Mouse (Mus musculus) hindbrain, embryonic 11.5 days (tissue): ENCODE results near the gene Gjb3. TPM values are rescaled to one million over a fixed set of nuclear protein-coding genes. Genes with fewer than 3 reads are reported as not detected.

Experiments
- ATAC-seq: fragments of 200-750 bp; cut with Nextera tagmentation; 2 replicates; pipeline ENCODE4 v1.8.0; 2017; ENCODE audit warnings: mild to moderate bottlenecking, moderate TSS enrichment, moderate library complexity; ENCODE audit not compliant: low FRiP score
- DNase-seq: peaks from one replicate; pipeline ENCODE4 v3.0.0-alpha.2; 2015; ENCODE audit warnings: low spot score
- H3K27ac ChIP-seq: fragments of 300-500 bp; sonication (generic); 2 replicates; pipeline ENCODE4 v1.5.1; 2014; ENCODE audit warnings: mild to moderate bottlenecking, low read depth, low read length
- H3K27me3 ChIP-seq: fragments of 300-500 bp; sonication (generic); 2 replicates; pipeline ENCODE4 v1.6.1; 2014; ENCODE audit warnings: mild to moderate bottlenecking, low read length, moderate library complexity, mixed read lengths; ENCODE audit not compliant: control insufficient read depth, insufficient read depth
- H3K36me3 ChIP-seq: fragments of 300-500 bp; sonication (generic); 2 replicates; pipeline ENCODE4 v1.6.1; 2014; ENCODE audit warnings: mild to moderate bottlenecking, low read length, moderate library complexity, mixed read lengths; ENCODE audit not compliant: control insufficient read depth, insufficient read depth
- H3K4me1 ChIP-seq: fragments of 300-500 bp; sonication (generic); replicated peaks from 2 replicates; pipeline ENCODE4 v1.6.1; 2014; ENCODE audit warnings: low read length, mixed read lengths; ENCODE audit not compliant: control insufficient read depth, insufficient read depth
- H3K4me2 ChIP-seq: fragments of 300-500 bp; sonication (generic); replicated peaks from 2 replicates; pipeline ENCODE4 v1.6.1; 2014; ENCODE audit warnings: mild to moderate bottlenecking, low read depth, low read length
- H3K4me3 ChIP-seq: fragments of 300-500 bp; sonication (generic); 2 replicates; pipeline ENCODE4 v1.5.1; 2014; ENCODE audit warnings: low read depth, low read length
- H3K9ac ChIP-seq: fragments of 300-500 bp; sonication (generic); 2 replicates; pipeline ENCODE4 v1.6.1; 2014; ENCODE audit warnings: low read depth, low read length
- H3K9me3 ChIP-seq: fragments of 300-500 bp; sonication (generic); 2 replicates; pipeline ENCODE4 v1.6.1; 2016; ENCODE audit warnings: low read length; ENCODE audit not compliant: control insufficient read depth
- WGBS: fragments of 180-500 bp; shearing (Covaris S2); extraction: QIAGEN DNeasy Blood & Tissue Kit; methylation state at CpG from one replicate; pipeline ENCODE4 v1.1.7; 2014; 5-methylcytosine and 5-hydroxymethylcytosine counted together
- polyA plus RNA-seq: library from polyadenylated mRNA; unstranded; fragments of >200 nt; fragmentation: Nextera tagmentation; extraction: Ambion mirVana; gene quantifications from 2 replicates; pipeline ENCODE4 v1.2.1, GENCODE M21; 2014

The Gjb3 gene
- polyA plus RNA-seq, 1 experiment from 2014 or later = 1.7 TPM

GRCm38 (mm10) chr4:127292631-127293030 is 38.0 kb downstream of the Gjb3 start:
- Histone ChIP-seq H3K27me3 (no peaks in the 10 kb centered on the region), H3K4me3 (no peak overlapping the region), H3K36me3 (no peaks in the 10 kb centered on the region), H3K9ac (no peak overlapping the region), H3K27ac (no peak overlapping the region), H3K4me2 (no peak overlapping the region), H3K4me1 (no peaks in the 10 kb centered on the region), H3K9me3 (no peaks in the 10 kb centered on the region)
- WGBS = 64% methylated on average over 5 of the region's 5 CpGs
- no peak for DNase-seq
- no peak for ATAC-seq

GRCm38 (mm10) chr4:127289039-127289548 is 41.5 kb downstream of the Gjb3 start:
- ATAC-seq (no peak), DNase-seq (no peak)
- Histone ChIP-seq H3K36me3 (no peaks in the 10 kb centered on the region), H3K27ac (no peak overlapping the region), H3K27me3 (no peaks in the 10 kb centered on the region), H3K9me3 (no peaks in the 10 kb centered on the region), H3K4me3 (no peak overlapping the region), H3K4me1 (no peaks in the 10 kb centered on the region), H3K4me2 (no peak overlapping the region), H3K9ac (no peak overlapping the region)
- WGBS = 71% methylated on average over 6 of the region's 6 CpGs

- ATAC-seq (no peak), DNase-seq (no peak)
- no peaks in the 10 kb centered on the region for H3K36me3 ChIP-seq
- H3K4me3 ChIP-seq = no peak overlapping the region
- no peak overlapping the region for H3K27ac ChIP-seq
- H3K9me3 ChIP-seq = no peaks in the 10 kb centered on the region
- 82% methylated on average over 4 of the region's 4 CpGs for WGBS
- no peaks in the 10 kb centered on the region for H3K27me3 ChIP-seq
- no peak overlapping the region for H3K4me2 ChIP-seq
- no peak overlapping the region for H3K9ac ChIP-seq
- H3K4me1 ChIP-seq = no peaks in the 10 kb centered on the region
Measured at GRCm38 (mm10) chr4:127286907-127287306, 43.7 kb downstream of the Gjb3 start.

DNA sequence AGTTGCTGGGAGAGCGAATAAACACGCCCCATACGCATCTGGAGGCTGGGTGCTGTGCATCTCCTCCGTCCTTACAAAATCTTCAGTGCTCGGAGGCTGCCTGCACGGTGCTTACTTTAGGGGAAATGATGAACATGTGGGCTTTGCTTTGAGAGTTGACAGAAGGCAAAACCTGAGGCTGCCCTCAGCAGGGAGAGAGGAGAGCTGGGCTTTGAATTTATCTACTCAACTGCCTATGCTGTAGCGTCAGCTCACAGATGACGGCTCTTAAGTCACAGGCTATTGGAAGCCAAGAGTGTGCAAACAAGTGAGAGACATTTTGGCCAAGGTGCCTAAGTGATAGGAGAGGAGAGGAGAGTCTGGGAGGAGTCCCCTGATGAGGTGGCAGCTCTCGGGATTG is 51.4 kb downstream of the Gjb3 start:
- 82% methylated on average over 9 of the region's 9 CpGs for WGBS
- DNase-seq = no peak
- ATAC-seq = no peak
- Histone ChIP-seq H3K4me3 (no peak overlapping the region), H3K27ac (no peak overlapping the region), H3K4me1 (no peaks in the 10 kb centered on the region), H3K27me3 (no peaks in the 10 kb centered on the region), H3K4me2 (no peak overlapping the region), H3K9me3 (no peaks in the 10 kb centered on the region), H3K9ac (no peak overlapping the region), H3K36me3 (no peaks in the 10 kb centered on the region)

DNA sequence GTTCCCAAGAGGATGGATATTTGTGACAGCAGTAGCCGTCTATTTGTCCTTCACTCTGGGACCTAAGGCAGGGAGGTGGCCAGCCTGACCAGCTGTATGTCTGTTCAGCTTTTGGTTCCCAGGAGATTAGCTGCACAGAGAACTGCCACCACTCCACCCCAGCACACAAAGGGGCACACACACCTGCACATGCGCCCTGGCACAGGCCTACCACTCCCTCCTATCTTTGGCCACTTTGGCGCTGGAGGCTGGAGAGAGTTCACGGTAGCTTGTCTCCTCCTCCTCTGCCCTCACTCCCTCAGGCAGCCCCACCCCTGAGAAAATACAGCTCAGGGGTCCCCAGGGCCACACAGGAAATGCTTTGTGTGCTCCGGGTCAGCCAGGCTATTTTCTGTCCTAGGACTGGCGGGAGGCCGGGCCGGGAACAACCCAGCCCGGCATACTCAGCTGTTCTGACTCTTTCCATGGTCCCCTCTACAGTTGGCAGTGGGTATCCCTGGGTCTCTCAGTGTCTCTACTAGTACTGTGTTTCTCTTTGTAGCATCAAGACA is 52.1 kb downstream of the Gjb3 start:
- H3K9ac ChIP-seq = no peak overlapping the region
- H3K4me3 ChIP-seq = no peak overlapping the region
- no peaks in the 10 kb centered on the region for H3K27me3 ChIP-seq
- H3K27ac ChIP-seq = no peak overlapping the region
- H3K4me1 ChIP-seq = no peaks in the 10 kb centered on the region
- DNase-seq (no peak), ATAC-seq (no peak)
- H3K9me3 ChIP-seq = no peaks in the 10 kb centered on the region
- WGBS = 43% methylated on average over 9 of the region's 9 CpGs
- no peaks in the 10 kb centered on the region for H3K36me3 ChIP-seq
- H3K4me2 ChIP-seq = no peak overlapping the region

Other genes starting within 250 kb of the Gjb3 start
- 14.0 and 14.2 TPM in 2 replicates for gene Tmem35b, start 207.2 kb downstream of the Gjb3 start, polyA plus RNA-seq
- gene Dlgap3, start 161.6 kb downstream of the Gjb3 start, polyA plus RNA-seq = 6.7 and 7.1 TPM in 2 replicates
- 59.3 and 59.7 TPM in 2 replicates for gene Smim12, start 87.1 kb downstream of the Gjb3 start, polyA plus RNA-seq
- 13.5 and 14.0 TPM in 2 replicates for gene Gja4, start 16.8 kb downstream of the Gjb3 start, polyA plus RNA-seq
- gene Gjb4, start 23.2 kb upstream of the Gjb3 start, polyA plus RNA-seq = 0.24 and 0.39 TPM in 2 replicates
- 0.66 and 0.92 TPM in 2 replicates for gene Gjb5, start 27.3 kb upstream of the Gjb3 start, polyA plus RNA-seq